Mouse (Mus musculus) bone marrow macrophage, adult 2 months (primary cell): ENCODE results near the gene Rgs12. TPM values are rescaled to one million over a fixed set of nuclear protein-coding genes. Genes with fewer than 3 reads are reported as not detected.

Experiments
- H3K27ac ChIP-seq: 2 replicates; pipeline ENCODE4 v1.5.1; 2012; ENCODE audit warnings: low read depth, low read length; ENCODE audit not compliant: insufficient read depth
- H3K4me1 ChIP-seq: 2 replicates; pipeline ENCODE4 v1.6.1; 2012; ENCODE audit warnings: low read length; ENCODE audit not compliant: control insufficient read depth, insufficient read depth
- H3K4me3 ChIP-seq: 2 replicates; pipeline ENCODE4 v1.5.1; 2012; ENCODE audit warnings: mild to moderate bottlenecking, low read length, moderate library complexity; ENCODE audit not compliant: insufficient read depth
- CTCF ChIP-seq: IDR thresholded peaks from 2 replicates; pipeline ENCODE4 v1.5.1; 2012; ENCODE audit warnings: low read depth, mild to moderate bottlenecking, low read length, moderate library complexity
- POLR2A ChIP-seq: IDR thresholded peaks from 2 replicates; pipeline ENCODE4 v1.6.1; 2012; ENCODE audit warnings: mild to moderate bottlenecking, low read depth, low read length, borderline replicate concordance
- polyA plus RNA-seq: library from polyadenylated mRNA; stranded (reverse); fragments of >200 nt; gene quantifications from 2 replicates; pipeline ENCODE4 v1.2.4, GENCODE M21; 2012; ENCODE audit not compliant: missing spikeins, insufficient read depth, insufficient read length

Gene Rgs12
- polyA plus RNA-seq, 1 experiment: 6.4 TPM

GRCm38 (mm10) chr5:34955630-34956029 lies 6.4 kb downstream of the Rgs12 start:
- no peak for TF ChIP-seq CTCF
- no peak for TF ChIP-seq POLR2A
- H3K4me1 ChIP-seq: peaks cover 6% of the 10 kb centered on the region
- H3K27ac ChIP-seq: no peak overlapping the region
- no peak overlapping the region for H3K4me3 ChIP-seq

GRCm38 (mm10) chr5:34956151-34956550 lies 6.9 kb downstream of the Rgs12 start:
- TF ChIP-seq POLR2A (no peak), CTCF (no peak)
- Histone ChIP-seq H3K27ac (no peak overlapping the region), H3K4me1 (peaks cover 6% of the 10 kb centered on the region), H3K4me3 (no peak overlapping the region)

- Histone ChIP-seq H3K4me1 (peaks cover 6% of the 10 kb centered on the region), H3K27ac (no peak overlapping the region), H3K4me3 (no peak overlapping the region)
- TF ChIP-seq POLR2A (no peak), CTCF (no peak)
These were observed 7.8 kb downstream of the Rgs12 start for GRCm38 (mm10) chr5:34957015-34957414.

DNA sequence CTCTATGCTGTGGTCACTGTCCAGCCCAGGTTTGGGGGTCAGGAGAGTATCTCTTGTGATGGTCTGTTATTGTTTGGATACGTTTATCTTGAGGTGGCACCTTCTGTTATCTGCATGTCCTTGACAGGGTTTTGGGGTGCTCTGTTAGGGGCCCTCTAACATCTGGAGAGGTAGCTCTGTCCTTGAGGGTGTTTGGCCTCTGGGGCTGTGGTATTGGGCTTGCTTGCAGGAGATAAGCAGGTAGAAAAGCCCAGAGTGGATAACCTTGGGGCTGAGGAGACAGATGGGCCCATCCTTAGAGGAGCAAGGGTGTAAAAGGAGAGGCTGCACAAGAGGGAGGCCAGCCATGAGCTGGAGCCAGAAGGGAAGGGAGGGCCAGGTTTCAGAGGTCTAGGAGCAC lies 10.8 kb downstream of the Rgs12 start:
- Histone ChIP-seq H3K4me1 (peaks cover 6% of the 10 kb centered on the region), H3K27ac (no peak overlapping the region), H3K4me3 (no peak overlapping the region)
- TF ChIP-seq POLR2A: no peak
- TF ChIP-seq CTCF: no peak

- H3K27ac ChIP-seq: no peak overlapping the region
- no peaks in the 10 kb centered on the region for H3K4me1 ChIP-seq
- no peak for TF ChIP-seq POLR2A
- H3K4me3 ChIP-seq: no peak overlapping the region
These were observed 16.3 kb downstream of the Rgs12 start for GRCm38 (mm10) chr5:34965531-34965930.

DNA sequence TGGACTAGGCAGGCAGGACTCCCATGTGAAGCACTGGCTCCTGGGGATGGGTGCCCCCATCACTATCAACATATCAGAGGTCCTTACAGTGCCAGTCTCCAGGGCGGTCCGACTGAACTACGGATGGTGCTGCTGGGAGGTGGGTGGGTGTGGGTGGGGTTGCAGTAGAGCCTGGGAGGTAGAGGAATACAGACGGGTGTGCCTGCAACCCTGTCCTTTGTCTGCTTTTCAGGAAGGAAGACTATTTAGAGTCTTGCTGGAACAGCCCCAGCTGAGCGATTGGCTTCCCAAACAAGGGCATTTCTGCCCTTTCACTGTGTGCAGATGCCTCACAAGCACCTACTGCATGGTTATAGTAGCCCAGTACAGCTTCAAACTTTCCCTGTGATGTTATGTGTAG lies 19.1 kb downstream of the Rgs12 start:
- no peak overlapping the region for H3K27ac ChIP-seq
- no peak overlapping the region for H3K4me3 ChIP-seq
- no peak for TF ChIP-seq POLR2A
- TF ChIP-seq CTCF: no peak
- no peaks in the 10 kb centered on the region for H3K4me1 ChIP-seq

GRCm38 (mm10) chr5:34972471-34972870 lies 23.2 kb downstream of the Rgs12 start:
- H3K27ac ChIP-seq: no peak overlapping the region
- no peaks in the 10 kb centered on the region for H3K4me1 ChIP-seq
- no peak overlapping the region for H3K4me3 ChIP-seq
- TF ChIP-seq POLR2A (no peak), CTCF (no peak)

DNA sequence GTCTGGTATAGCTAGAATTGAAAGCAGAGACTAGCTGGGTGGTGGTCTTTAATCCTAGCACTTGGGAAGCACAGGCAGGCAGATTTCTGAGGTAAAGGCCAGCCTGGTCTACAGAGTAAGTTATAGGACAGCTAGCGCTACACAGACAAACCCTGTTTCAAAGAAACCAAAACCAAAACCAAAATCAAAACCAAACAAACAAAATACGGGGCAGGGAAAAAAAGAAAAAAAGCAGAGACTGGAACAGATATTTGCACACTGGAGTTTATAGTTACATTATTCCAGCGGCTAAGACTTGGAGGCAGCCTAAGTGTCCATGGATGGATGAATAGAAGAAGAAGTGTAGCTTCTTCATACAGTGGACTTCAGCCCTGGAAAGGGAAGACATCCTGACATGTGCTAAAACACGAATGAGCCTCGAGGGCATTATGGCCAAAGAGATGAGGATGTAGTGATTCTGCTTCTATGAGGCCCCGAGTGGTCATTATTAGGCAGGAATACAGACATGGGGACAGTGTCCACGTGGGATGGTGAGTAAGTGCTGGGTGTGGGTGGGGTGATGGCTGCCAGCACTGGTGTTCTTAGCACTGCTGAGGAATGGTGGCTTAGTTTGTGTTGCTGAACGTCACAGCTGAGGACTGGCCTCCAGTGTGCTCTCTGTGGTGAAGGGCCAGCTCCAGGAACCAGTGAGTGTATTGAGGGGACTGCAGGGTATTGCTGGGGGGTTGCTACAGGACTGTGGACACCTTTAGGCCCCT lies 24.5 kb downstream of the Rgs12 start:
- TF ChIP-seq POLR2A (no peak), CTCF (no peak)
- no peak overlapping the region for H3K27ac ChIP-seq
- H3K4me3 ChIP-seq: no peak overlapping the region
- H3K4me1 ChIP-seq: no peaks in the 10 kb centered on the region

DNA sequence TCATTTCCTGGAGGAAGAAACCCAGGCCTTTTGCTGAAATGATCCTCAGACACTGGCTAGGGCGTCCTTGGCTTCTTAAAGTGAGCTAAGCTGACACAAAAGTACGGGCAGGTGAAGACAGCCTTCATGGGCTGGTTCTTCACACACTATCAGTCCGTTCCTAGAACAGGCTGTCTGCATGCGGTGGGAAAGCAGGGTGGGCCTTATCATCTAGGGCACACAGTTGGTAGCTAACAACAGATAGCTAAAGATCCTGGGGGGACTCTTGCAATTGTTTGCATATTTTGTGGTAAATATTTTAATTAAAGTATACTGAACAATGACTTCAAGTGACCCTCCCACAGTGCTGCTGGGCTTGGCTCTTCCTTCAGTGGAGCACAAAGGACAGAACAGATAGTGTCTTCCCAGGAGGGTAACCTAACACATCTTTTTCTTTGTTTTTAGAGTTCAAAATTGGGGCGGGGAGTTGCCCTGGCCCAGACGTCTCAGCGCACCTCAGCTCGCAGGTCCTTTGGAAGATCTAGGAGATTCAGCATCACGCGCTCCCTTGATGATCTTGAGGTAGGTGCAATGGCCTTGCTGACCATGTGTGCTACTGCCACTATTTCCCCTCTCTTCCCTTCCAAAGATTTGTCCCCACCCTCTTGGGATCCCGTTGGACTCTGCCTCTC lies 25.7 kb downstream of the Rgs12 start:
- Histone ChIP-seq H3K27ac (no peak overlapping the region), H3K4me1 (no peaks in the 10 kb centered on the region), H3K4me3 (no peak overlapping the region)
- TF ChIP-seq CTCF: no peak
- TF ChIP-seq POLR2A: no peak

DNA sequence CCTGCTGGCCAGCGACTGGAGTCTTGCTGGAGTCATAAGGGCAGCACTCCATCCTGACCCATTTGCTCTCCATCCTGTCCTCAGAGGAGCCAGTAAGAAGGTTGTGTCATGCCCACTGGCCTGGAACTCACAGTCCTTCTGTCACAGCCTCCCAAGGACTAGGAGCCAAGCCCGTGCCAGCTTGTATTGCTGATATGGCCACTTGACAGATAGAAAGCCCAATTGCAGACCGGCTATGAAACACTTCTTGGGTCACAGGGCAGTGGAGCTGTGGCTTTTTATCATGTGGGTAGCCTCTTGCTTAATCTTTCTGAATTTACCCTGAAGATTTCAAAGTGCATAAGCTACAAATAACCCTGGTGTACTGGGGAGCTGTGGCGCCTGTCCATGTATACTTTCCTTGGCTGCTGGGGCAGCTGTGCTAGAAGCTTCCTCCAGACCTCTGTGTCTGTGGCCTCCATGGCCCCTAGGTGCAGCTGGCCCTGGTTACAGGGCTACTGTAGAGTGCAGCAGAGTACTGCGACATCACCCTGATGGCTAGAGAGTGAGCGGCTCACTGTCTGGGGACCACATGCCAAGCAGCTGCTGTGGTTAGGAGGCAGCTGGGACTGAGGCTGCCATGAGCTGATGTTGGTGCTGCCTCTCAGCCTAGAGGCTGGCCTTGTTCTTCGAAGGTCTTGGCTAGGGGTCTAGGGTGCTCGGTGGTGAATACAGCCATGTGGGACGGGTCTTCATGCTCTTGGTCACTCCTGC lies 27.5 kb downstream of the Rgs12 start:
- TF ChIP-seq POLR2A (no peak), CTCF (no peak)
- no peak overlapping the region for H3K27ac ChIP-seq
- H3K4me3 ChIP-seq: no peak overlapping the region
- peaks cover 2% of the 10 kb centered on the region for H3K4me1 ChIP-seq
